Mouse (Mus musculus): Measurements from ENCODE around the gene Amer2.

Gene Amer2

DNA sequence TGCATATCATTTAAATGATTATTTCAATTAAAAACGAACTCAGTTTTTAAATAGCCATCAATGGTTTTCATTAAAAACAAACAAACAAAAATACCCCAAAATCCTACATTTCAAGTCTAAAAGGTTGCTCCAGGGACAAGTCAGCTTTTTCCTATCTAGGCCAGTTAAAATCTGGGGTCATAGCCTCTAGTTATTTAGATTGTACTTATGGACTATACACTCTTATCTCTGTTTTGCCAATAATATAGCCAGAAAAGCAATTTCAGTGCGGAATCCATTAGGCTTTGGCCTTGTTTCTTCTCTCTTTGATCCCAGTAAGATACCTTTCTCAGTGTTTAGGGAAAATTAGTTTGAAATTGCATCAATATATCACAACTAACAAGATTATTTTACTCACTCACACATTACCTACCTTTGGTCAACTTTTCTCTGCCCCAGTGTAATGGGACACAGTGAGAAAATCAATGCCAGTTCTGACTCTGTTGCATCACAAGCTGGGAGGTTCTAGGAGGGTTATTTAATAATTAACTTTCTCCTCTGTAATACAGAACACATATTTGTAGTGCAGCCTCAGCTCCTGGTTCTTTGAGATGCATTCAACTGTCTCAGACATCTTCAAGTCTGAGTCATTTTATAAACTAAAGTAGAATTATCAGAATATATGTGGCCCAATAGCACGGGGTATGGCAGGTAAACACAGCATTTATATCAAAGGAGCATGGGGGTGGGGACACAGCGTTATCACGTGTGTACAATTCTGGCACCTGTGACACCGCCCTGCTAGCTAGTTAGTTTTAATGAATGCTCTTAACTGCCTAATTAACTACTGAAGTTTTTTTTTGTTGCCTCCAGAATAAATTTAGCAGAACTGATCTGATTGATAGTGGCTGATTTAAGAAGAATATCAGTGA is 13.8 kb downstream of the Amer2 start:
- no peak for DNase-seq (ENCODE audit: low spot score in 2 of 2)

DNA sequence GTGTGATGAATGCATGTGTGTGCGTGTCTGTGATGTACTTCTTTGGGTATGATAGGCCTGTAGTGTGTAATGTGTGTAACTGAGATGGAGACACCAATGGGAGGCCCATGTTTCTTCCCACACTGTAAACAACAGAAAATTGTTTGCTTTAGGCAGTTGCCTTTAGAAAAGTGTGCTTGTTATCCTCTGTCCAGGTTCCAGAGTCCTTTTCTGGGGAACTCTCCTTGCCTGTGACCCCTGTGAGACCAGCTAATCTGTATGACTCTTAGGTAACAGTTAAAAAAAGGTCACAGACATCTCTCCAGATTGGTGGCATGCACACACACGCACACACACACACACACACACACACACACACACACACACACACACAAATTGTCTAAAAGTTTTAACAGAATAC is 15.3 kb downstream of the Amer2 start:
- no peak for DNase-seq (ENCODE audit: low spot score in 2 of 2)

DNA sequence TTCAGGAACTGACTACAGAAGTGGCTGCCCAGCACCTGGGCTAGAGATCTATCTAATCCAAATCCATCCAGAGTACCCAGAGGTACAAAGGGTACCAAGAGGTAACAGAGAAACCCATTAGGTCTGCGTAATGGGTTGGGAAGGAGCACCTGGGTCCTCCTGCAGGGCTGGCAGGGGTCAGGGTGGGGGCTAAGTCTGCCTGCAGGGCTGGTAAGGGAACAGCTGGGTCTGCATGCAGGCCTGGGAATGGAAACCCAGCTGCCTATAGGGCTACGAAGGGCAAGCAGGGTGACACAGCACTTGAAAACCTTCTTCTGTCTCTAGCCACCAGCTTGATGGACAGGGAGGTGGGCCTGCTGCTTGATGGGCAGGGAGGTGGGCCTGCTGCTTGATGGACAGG is 19.1 kb downstream of the Amer2 start:
- no peak for DNase-seq (ENCODE audit: low spot score in 2 of 2)

DNA sequence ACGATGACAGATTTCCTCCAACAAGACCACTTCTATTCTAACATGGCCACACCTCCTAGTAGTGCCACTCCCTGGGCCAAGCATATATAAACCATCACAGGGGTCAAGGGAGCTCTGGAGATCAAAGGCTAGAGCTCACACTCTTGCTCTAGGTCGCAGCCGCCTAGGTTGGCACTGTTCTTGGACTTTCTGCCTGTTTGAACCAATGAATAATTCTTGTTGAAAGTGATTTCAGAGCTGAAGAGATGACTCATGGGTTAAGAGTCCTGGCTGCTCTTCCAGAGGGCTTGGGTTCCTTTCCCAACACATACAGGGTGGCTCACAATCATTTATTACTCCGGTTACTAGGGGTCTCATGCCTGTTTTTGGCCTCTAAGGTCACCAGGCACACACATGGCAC is 24.3 kb downstream of the Amer2 start:
- DNase-seq (ENCODE audit: low spot score in 2 of 2) = no peak

DNA sequence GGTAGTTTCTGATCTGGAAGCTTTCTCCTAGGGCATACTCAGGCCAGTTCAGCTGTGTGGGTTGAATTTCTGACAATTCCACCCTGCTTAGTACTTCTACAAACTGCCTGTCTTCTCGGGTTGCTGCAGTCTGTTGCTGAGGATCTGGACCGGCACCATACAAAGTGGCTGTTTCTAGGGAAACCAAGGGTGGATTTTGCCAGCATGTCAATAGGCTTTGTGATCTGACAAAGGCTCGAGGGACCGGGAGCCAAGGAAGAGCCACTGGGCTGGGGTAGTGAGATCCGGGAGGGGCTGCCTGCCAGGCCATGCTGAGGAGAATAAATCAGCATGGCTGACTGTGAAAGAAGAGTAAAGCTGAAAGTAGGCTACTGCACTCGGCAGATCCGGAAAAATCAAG is 25.8 kb downstream of the Amer2 start:
- no peak for DNase-seq (ENCODE audit: low spot score in 2 of 2)

DNA sequence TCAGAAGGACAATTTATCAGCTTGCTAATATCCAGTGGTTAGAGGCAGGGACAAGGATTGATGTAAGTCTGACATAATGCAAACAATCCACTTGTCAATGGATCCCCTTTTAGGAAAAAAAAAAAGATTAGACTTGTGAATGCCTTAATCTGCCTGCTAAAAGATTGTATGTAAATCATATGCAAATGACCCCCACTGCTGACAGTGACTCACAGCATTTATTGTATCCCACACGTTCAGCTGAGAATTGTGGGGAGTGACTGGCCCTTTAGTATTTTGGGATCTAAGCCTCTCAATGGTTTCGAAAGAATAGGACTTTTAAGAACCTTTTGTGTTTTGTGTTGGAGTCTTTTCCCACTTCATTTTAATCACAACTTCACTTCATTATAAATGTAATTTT is 30.2 kb downstream of the Amer2 start:
- DNase-seq (ENCODE audit: low spot score in 2 of 2) = no peak

DNA sequence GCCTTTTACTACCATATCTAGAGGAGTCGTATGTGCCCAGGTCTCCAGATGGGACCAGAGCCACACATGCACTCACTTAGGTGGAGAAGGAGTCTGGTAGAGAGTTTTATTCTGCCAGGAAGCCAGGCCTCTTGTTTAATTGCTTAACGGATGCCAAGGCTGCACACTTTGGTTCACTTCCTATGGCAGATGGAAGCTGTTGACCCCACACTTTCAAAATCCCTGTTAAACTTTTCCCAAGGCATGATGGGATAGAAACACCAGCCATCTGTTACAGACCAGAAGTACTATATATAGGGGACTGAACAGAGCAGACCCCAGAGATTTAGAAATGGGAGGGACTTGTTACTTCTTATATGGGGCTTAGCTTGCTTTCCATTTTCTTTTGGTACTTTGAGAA is 32.8 kb downstream of the Amer2 start:
- no peak for DNase-seq (ENCODE audit: low spot score in 2 of 2)

DNA sequence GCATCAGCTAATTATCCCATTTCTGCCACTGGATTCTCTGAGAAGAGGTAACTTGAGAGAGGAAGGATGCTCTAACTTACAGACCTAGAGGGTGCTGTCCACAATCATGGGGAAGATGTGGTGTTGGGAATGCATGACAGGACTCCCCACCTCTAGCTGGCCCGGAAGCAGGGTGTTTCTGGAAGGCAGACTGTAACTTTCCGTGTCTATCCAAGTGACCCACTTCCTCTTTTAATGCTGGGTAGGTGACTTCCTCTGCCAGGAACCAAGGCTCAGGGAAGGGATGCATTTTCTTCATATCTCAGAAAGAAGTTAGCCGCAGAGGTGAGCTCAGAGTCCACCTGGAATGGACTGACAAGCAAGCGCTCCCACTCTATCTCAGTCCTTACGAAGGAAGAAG is 33.5 kb downstream of the Amer2 start:
- no peak for DNase-seq (ENCODE audit: low spot score in 2 of 2)

DNA sequence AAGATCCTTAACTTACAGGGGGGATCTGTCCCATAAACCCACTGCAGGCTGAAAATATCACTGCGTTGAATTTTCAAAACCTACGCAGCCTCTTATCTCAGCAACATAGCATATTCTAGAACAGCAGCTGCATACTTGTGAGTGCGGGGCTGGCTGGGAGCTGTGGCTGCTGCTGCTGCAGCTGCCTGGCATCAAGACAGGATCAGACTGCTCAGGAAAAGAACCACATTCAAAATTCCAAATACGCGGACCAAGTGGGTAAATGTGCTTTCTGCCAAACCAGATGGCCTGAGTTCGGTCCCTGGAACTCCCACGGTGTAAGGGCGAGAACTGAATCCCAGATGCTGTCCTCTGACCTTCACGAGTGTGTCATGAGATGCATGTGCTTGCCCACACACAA is 34.3 kb downstream of the Amer2 start:
- DNase-seq (ENCODE audit: low spot score in 2 of 2) = no peak

DNA sequence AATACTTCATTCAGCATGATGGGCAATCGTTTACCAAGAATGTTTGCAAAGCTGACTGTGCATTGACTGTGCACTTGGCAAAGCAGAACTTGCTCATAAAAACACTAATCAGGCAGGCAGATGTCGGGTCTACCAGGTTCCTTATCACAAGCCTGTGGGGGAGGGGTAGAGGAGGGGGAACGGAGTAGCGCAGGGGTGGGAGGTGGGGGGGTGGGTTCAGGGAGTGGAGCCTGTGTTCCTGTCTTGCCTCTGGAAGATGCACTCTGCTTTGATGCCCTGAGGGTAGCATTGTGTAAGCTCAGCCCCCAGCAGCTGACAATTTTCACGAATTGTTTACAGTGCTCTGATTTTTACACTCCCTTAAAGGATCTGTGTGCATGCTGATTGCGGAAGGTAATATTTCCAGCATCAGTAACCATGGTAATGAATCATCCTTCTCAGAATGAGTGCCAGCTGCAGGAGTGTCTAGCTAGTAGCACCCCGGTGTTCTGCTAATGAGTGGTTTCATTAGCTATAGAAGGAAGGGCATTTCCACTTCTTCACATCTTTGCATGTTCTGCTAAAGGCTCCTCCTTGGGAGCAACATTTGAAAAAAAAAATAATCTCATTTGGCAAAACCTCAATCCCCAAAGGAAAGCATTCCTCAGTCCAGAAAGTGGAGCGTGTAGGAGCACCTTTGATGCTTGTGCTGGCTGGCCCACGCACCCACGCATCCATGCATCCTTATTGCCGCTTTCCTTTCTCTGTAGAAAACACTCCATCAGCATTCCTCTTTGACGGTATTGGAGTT is 36.8 kb downstream of the Amer2 start:
- no peak for DNase-seq (ENCODE audit: low spot score in 2 of 2)

DNA sequence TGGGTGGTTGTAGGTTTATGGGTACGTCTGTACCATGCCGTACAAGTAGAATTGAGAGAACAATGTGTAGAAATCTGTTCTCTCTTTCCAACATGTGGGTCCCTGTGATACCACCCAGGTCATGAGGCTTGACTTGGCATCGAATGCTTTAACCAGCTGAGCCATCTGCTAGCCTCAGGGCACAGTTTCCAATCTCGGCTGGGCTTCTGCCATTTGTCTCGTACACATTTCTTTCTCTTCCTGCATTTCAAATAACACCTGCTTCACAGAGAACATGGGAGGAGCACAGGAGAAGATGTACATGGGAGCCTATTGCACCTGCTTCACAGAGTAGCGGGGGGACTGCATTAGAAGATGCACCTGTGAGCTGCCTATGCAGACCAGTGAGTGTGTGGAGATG is 38.2 kb downstream of the Amer2 start:
- DNase-seq (ENCODE audit: low spot score in 2 of 2) = no peak

DNA sequence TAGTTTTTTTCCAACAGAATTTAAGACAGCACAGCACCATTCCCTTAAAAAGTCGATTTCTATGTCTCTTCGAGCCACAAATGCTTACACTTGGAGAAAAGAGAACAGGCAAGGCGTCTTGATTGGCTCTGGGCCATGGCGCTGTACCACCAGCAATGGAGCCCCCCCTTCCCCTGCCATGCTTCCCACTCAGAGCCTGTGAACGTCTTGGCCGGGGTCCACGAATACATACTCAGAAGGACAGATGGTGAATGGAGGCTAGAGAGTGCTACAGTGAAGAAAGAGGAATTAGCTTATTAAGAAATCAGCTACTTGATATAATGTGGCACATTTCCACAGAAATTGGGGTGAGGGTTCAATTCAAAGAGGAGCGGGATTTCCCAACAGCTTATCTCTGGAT is 41.6 kb downstream of the Amer2 start:
- peak; percentile 59 to 69 for DNase-seq (ENCODE audit: low spot score in 2 of 2)

DNA sequence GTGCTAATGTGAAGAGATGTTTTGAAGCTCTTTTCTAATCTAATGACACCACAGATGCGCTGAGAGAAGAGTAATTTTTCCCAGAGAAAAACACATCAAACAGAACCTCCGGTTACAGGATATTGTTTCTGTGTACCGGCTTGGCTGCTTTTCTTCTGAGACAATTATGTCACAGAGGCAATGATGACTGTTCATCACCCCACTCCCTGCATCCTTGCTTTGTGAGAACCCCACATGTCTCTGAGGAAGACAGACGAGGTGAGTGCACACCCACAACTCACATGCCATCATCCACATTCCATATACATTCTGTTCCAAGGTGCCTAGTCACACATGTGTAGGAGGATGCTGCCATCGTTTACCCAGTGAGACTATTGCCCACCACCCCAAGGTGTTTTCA is 44.9 kb downstream of the Amer2 start:
- DNase-seq (ENCODE audit: low spot score in 2 of 2) = no peak

DNA sequence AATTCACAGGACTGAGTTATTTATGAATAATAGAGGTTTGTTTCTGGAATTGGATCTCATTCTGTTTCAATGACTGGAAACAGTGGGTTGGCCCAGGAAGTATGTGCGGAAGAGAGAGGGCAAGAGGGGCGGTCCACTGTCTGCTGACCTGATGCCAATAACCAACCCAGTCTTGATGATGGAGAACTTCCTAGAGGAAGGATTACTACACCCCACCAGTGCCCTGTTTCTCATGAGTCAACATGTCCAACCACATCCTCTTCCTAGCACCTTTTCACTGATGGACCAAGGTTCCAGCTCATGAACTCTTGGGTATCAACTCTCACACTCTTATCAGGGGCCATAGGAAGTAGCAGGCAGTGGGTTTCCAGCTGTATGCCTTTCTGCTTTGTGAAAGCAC is 49.9 kb downstream of the Amer2 start:
- no peak for DNase-seq (ENCODE audit: low spot score in 2 of 2)

DNA sequence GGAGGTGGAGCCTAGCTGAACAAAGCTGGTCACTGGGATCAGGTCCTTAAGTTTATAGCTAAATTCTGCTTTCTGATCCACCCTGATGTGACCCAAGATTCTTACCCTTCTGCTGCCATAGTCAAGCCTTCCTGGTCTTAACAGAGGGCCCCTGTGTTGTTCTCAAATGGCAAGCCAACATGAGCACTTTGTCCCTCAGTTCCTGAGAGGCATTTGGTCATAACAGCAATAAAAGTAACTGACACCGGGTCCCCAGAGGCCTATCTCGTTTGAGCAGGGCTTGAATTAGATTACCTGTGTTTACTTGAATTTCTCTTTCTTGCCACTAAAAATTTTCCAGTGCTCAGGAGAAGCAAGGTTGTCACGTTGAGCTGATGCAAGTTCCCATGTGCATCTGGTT is 51.1 kb downstream of the Amer2 start:
- DNase-seq (ENCODE audit: low spot score in 2 of 2) = no peak

DNA sequence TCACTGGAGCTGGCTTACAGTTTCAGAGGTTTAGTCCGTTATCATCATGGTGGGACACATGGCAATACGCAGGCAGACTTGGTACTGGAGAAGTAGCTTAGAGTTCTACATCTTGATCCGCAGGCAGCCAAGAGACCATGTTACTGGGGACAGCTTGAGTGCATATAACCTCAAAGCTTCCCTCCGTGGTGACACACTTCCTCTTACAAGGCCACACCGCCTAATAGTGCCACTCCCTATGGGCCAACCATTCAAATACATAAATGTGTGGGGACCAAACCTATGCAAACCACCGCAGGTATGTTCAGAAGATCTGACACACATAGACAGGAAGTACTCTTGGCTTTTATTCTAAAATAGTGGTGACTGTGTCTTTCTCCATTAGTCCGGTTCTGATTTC is 52.5 kb downstream of the Amer2 start:
- DNase-seq (ENCODE audit: low spot score in 2 of 2) = no peak

DNA sequence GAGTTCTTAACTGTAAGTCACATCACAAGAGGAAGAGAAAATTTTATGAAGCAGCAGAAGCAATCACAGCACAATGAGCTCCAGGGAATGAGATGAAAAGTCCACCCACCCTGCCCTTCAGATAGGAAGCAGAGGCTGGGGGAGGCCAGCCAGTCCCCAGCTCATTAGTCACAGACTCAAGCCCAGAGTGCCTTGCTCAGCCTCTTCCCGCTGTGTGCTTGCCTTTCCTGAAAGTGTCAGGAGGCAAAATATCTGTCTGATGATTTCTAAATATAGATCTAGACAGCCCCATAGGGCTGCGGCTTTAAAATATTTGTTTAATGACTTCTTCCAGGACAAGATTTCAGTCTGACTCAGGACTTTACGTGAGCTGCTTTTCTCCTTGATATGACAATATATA is 54.8 kb downstream of the Amer2 start:
- DNase-seq (ENCODE audit: low spot score in 2 of 2) = no peak

DNA sequence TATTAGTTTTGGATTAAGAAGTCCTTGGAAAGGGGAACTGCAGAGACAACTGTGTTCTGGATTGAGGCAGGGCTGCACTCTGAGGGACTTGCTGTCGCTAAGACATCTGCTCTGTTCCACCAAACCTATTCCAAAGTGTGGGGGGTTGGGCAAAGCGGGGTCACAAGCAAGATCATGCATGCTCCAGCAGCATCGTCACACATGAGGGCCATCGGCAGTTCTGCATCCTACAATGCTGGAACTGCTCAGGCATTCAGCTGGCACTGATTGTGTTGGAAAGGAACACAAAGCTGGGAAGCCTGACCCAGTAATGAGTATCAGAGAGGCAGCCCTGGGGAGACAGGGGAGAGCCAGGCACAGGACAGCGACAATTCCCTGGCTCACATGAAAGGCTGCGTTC is 56.5 kb downstream of the Amer2 start:
- no peak for DNase-seq (ENCODE audit: low spot score in 2 of 2)

DNA sequence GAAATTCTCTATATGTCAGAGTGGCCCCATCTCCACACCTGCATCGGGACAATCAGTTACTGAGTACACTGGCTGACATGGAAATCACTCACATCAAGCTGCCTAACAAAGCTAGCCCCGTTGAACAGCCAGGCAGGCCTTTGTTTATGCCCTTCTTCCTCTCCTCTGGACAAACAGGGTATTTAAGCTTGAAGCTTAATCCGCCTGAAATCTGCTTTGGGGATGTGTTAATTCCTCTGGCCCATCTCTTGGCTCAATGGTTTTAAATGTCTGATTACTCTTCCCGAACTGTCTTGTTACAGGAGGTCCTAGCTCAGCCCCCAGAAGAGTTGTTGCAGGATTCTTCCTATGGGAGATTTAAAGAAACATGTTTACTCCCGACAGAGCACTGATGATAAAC is 58.5 kb downstream of the Amer2 start:
- DNase-seq (ENCODE audit: low spot score in 2 of 2) = no peak

DNA sequence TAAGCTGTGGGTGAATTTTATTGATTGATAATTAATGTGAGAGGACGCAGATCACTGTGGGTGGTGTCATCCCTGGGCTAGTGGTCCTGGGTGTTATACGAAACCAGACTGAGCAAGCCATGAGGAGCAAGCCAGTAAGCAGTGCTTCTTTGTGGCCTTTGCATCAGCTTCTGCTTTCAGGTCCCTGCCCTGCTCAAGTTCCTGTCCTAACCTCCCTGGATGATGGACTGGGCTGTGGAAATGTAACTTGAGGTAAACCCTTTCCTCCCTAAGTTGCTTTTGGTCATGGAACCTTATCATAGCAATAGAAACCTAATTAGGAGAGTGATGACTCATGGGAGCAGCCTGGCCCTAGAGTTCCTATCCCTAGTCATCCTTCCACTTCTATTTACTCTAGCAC is 59.1 kb downstream of the Amer2 start:
- DNase-seq (ENCODE audit: low spot score in 2 of 2) = no peak

DNA sequence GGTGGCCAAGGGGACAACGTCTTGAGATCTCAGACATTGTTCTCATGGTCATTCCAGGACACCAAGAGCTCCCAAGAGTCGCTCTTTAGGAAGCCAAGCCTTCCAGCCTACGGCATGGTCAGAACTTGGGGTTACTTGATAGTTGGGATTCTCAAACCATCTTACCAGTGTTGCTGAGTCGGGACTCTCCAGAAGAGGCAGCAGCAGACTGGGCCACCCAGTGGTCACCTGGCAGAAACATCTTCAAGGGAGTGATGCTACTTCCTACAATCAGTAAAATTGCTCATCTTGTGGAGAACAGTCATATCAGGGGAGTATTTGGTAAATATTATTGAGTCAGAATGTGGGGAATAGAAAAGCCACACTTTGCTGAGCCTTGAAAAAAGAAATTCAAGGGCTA is 62.5 kb downstream of the Amer2 start:
- no peak for DNase-seq (ENCODE audit: low spot score in 2 of 2)

DNA sequence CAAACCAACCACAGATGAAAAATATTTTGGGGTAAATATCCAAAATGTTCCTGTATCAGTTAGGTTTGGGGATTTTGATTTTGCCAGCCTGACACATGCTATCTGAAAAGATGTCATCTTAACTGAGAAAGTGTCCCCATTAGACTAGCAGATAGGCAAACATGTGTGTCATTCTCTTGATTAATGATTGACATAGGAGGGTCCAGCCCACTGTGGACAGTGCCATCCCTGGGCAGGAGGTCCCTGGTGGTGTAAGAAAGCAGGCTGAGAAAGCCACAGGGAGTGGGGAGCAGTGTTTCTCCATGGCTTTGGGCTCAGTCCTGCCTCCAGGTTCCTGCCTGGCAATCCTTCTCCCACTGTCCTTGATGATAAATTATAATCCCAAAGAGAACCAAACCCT is 63.3 kb downstream of the Amer2 start:
- no peak for DNase-seq (ENCODE audit: low spot score in 2 of 2)

Measured in frontal cortex, postnatal 25 days (tissue).